ENCODE assay signal across 12 mouse cellular contexts in genomic region chr10:20119504-20120425, GRCm38 (mm10). TPM values are rescaled to one million over a fixed set of nuclear protein-coding genes. Genes with fewer than 3 reads are reported as not detected.
DNase-seq lines count a peak whose midpoint lies in the region; ATAC-seq and TF ChIP-seq lines count a peak whose summit lies in the region.
"Had no signal": no experiment of that assay in that cellular context is flagged by ENCODE, and none has a peak within 500 bp of the region (broad histone marks: within the 10 kb centered on the region; RNA-seq: fewer than 3 reads in every experiment).

No protein-coding gene starts in this region.

- peak; percentile 89 for DNase-seq in heart, adult 11 months
- DNase-seq in heart, postnatal 4 days: no peak
- DNase-seq in lung, postnatal 25 days (ENCODE audit: low spot score): peak; percentile 30
- DNase-seq in lung, adult 2 months: no peak
- DNase-seq in brain, adult 2 months (ENCODE audit: low read depth, low spot score): peak; percentile 36
- DNase-seq in thymus, postnatal 25 days: peak; percentile 80
- no peak for DNase-seq in neural tube, embryonic 10.5 days (ENCODE audit: extremely low spot score, low spot score)
- DNase-seq: cerebellum, adult 9-11 months; right cerebral cortex, postnatal 4 days had no signal

- WGBS in lung, adult 2 months: 76% methylated on average over 15 of the region's 15 CpGs

- H3K4me3 ChIP-seq in lung, adult 2 months (replicated peaks; ENCODE audit: extremely low read depth, low read depth, low read length): no peak overlapping the region
- H3K4me3 ChIP-seq: hindbrain, embryonic 15.5 days; megakaryocyte, embryonic 14.5 days had no signal

- TF ChIP-seq CTCF in lung, adult 2 months (IDR thresholded peaks at IDR 0.05; ENCODE audit: insufficient read depth, low read length): no peak

- no peak for TF ChIP-seq POLR2A in lung, adult 2 months (IDR thresholded peaks at IDR 0.05; ENCODE audit: borderline replicate concordance, extremely low read depth, low read depth, low read length)

- no peak for ATAC-seq in erythroid progenitor cell, adult 5-6 weeks (replicated peaks; ENCODE audit: low FRiP score, poor library complexity, severe bottlenecking)

- peaks cover 2% of the 10 kb centered on the region for H3K4me1 ChIP-seq in lung, adult 2 months (ENCODE audit: control insufficient read depth, insufficient read depth, low read length)
- H3K4me1 ChIP-seq: hindbrain, embryonic 15.5 days had no signal

RNA-seq across cellular contexts. Expression of gene Map7, which starts 28.5 kb away (rescaled TPM):
- total RNA-seq in heart, postnatal 4 days (2021): 1 to 10 TPM; 9.1 to 9.7 TPM
- polyA plus RNA-seq in lung, adult 2 months (2012; rRNA removed): 13.4 and 13.6 TPM in 2 replicates
- 0.84 and 2.2 TPM in 2 replicates for total RNA-seq in erythroid progenitor cell, adult 5-6 weeks (2015; ENCODE audit: low replicate concordance)
- total RNA-seq in erythroid progenitor cell, adult 5-6 weeks (2017; ENCODE audit: low replicate concordance): 1.0 and 4.8 TPM in 2 replicates

Comparison
In these comparisons a context has a peak if more than half of its experiments do, and no peak if none do; other contexts are left out.
1. DNase-seq: peak in heart, adult 11 months (single experiment), lung, postnatal 25 days (single experiment), brain, adult 2 months (single experiment) and thymus, postnatal 25 days (single experiment); none in heart, postnatal 4 days (single experiment), lung, adult 2 months (single experiment) and neural tube, embryonic 10.5 days (single experiment).